Mouse (Mus musculus) gastrocnemius, adult 8-10 months (tissue): ENCODE results near the gene Selplg. TPM values are rescaled to one million over a fixed set of nuclear protein-coding genes. Genes with fewer than 3 reads are reported as not detected.
A peak's percentile ranks its signal among the peaks of the same experiment; 100 is the strongest.
"Not testable (repeated sequence)": the region's sequence is repeated elsewhere in the genome, so short reads cannot be mapped to it uniquely, and the experiment has no call there.

Experiments
- DNase-seq, 2 experiments: peaks; one replicate each; pipeline ENCODE4 v3.0.0; 2022; ENCODE audit warnings: low spot score in 2 of 2
- total RNA-seq, 4 experiments: library from RNA; stranded (reverse); gene quantifications; 2 replicates each; pipeline ENCODE4 v1.2.4; 2022

Gene Selplg
- total RNA-seq, 4 experiments from 2014 or later, result 0.41 to 1.5 (median 0.48) TPM

DNA sequence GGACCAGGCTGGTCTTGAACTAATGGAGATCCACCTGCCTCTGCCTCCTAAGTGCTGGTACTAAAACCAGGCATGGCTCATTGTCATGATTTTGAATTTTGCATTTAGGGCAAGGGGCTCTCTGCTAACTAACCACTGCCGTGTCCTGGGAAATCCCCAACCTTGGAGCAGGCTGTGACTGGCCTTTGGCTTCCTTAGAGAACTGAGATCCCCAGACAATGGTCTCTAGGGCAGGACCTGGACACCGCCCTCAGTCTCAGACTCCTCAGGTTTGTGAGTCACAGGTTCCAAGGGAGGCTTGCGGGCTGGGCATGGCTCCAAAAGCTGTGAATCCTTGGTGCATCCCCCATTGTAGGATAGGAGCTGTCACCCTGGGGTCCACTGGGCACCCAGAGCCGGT is 5.8 kb downstream of the Selplg start:
- DNase-seq, result no peak

- DNase-seq, result no peak
These were observed 6.9 kb downstream of the Selplg start for GRCm38 (mm10) chr5:113825558-113825957.

DNA sequence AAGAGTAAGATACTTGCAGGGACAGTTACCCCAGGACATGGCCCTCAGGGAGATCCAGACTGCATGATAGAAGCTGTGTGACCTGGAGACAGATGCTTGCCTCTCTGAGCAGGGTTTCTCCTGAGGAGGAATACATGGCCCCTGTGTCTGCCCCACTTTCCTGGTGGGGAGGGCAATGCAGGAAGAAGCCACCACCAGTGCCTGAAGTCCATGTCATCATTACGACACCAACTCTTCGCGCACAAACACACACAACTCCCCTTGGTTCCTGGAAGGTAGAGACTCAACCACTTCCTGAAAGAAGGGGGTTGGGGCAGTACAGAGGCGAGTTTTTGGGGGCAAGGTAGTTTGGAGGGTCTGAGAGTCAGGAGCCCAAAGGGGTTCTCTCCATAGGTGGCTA is 8.2 kb downstream of the Selplg start:
- DNase-seq, result no peak

DNA sequence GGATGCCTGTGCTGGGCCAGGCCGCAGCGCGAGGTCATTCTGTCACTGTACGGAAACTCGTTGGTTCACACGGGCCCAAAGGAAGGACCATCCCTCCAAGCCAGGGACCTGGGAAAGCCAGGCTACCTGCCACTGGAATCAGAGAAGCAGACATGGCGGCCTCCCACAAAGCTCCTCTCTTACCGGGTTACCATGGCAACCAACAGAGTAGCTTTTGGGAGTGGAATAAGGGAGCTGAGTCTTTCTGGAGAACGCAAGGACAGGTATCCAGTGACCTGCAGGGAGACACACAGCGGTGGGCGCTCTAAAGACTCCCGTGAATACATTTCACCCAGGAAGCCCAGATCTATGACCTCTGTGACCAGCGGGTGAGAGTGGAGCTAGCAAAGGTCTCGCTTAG is 13.9 kb downstream of the Selplg start:
- DNase-seq, result no peak

DNA sequence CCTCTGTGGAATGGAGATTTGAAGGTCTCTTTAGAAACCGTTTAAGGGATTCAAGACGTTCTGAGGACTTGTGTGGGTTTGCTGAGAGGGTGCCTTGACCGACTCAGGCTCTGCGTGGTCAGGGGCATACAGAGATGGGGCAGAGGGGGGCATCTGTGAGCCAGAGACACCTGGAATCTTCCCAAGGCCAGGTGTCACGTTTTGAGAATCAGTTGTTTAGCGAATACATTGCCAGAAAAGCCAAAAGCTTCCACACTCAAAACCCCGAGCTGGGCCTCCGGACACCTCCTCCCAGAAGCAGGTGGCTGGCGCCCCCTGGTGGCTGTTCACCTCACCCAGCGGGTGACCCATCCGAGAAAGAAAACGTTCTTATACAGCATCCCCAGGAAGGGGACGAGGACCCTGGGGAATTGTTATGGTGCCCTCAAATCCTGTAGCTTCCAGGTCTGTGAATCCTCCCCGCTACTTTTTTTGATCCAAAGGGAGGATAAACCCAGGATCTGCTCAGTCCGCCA is 16.7 kb downstream of the Selplg start:
- peak; percentile 28 to 39 for DNase-seq

- DNase-seq, result no peak
These were observed 17.4 kb downstream of the Selplg start for GRCm38 (mm10) chr5:113815041-113815389.

- no peak for DNase-seq
These were observed 18.1 kb downstream of the Selplg start for GRCm38 (mm10) chr5:113814111-113815040.

DNA sequence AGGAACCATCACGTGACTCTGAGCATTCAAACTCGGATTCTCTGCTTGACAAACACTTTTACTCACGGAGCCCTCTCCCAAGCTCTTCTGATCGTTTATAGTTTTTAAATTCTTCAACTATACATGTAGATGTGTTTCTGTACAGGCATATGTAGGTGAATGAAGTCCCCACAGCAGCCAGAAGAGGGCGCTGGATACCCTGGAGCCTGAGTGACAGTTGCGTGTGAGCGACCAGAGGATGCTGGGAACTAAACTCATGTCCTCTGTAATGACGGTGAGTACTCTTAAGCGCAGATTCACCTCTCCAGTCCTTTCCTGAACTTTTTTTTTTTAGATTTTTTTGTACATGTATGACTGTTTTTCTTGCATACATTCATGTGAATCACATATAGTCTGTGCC is 18.8 kb downstream of the Selplg start:
- DNase-seq, result no peak

DNA sequence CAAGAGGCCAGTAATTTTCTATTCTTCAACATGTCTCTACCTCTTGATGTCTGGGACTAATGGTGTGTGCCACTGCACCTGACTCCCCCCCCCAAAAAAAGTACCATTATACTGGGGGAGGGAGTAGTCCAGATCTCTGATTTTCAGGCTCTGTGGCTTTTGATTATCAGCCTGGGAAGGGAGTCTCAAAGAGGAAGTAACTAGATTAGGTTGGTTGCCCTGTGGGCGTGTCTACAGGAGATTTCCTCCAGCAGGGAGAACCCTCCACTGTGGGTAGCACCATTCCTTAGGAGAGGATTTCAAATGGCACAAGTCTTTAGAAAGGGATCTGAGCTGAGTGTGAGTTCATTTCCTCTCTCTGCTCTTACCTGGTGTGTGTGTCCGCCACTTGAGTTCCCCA is 19.8 kb downstream of the Selplg start:
- DNase-seq, result no peak

DNA sequence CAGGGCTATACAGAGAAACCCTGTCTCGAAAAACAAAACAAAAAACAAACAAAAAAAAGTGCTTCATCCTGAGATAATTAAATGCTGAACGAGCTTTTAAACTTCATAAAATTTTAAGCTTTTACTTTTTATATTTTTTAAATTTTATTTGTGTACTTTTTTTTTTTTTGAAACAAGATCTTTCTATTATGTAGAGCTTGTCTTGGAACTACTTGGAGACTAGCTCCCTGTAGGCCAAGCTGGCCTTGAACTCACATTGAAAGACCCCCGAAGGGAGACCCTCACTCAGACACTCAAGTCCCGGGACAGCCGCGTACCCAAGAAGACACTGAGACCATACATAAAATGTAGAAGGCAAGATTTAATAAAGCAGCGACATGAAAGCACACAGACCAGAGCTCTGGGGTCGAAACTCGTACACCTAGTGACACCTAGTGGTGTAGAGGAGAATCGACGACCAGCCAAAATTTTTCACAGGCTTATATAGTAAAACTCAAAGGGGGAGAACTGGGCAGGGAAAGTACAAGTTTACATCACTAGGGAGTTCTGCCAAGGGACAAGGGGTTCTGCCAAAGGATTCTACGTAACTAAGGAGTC is 20.5 kb downstream of the Selplg start:
- not testable (repeated sequence) for DNase-seq

DNA sequence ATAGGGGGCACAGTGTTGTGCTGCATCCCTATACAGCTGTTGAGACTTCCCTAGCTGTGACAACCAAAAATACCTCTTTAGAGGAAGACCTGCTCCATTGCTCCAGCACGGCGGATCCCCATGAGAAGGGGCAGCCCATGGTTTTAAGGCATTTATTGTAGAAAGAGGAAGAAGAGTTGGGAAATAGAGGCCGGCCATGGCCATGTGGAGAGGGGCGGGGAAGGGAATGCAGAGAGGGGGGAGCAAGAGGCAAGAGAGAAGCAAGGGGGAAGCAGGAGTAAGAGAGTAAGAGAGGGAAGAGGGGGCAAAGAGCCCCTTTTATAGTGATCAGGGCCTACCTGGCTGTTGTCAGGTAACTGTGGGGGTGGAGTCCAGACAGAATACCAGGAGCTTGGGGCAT is 22.3 kb downstream of the Selplg start:
- DNase-seq, result no peak

GRCm38 (mm10) chr5:113808177-113808576 is 24.3 kb downstream of the Selplg start:
- DNase-seq, result no peak

DNA sequence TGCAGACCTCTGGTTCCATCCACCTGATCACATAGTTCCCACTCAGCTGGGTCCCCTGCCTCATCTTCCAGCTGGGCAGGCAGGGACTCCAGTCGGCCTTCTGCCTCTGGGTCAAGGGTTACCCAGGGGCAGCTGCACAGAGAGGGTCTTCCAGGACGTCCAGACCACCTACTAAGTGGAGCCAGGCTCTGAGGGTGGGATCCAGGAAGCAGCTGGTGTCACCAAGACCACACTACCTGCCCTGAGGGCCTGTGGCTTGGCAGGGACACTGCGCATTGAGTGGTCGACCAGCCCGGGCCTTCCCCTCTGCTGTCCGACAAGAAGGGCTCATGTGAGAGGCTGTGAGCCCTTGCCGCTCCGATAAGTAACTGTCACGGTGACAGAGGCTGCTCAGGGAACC is 24.7 kb downstream of the Selplg start:
- DNase-seq, result no peak

DNA sequence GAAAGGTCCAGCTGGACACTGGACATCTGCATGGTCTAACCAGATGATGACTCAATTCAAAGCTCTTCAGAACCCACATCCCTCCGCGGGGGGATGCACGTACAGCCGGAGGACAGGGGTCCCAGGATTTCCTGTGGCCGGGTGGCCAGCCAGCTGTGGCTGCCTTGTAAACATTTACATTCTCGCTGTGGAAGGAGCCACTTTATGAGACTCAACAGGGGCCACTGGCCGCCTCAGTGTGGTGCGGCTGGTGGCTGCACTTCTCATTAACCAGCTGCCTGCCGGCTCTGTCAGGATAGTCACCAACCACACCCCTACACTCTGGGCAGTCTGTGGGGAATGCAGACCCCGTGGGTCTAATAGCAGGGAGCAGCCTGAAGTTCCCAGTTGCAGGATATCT is 26.0 kb downstream of the Selplg start:
- no peak for DNase-seq

- no peak for DNase-seq
These were observed 27.1 kb downstream of the Selplg start for GRCm38 (mm10) chr5:113805301-113805700.

- DNase-seq, result no peak
These were observed 28.0 kb downstream of the Selplg start for GRCm38 (mm10) chr5:113804395-113804966.

- peak; percentile 22 to 37 for DNase-seq
These were observed 32.2 kb downstream of the Selplg start, which contains the start of gene Tmem119 for GRCm38 (mm10) chr5:113800280-113800679. Gene Tmem119 (minus strand): TSS chr5:113800516.

DNA sequence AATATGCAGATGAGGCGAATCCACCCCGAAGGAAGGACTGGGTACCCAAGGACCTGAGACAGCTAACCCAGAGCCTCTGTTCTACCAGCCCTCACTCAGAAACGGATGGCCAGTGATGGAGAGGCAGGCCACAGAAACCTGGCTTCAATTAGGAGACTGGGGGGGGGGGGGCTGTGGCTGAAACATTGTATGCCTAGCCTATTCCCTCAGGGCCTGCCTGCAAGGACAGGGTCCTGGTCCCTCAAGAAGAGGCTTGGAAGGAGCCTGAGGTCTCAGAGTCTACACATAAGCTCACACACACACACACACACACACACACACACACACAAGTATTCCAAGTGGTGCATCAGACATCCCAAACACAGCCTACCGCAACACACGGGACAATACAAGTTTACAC is 32.8 kb downstream of the Selplg start:
- no peak for DNase-seq

- no peak for DNase-seq
These were observed 33.9 kb downstream of the Selplg start for GRCm38 (mm10) chr5:113798525-113798924.

GRCm38 (mm10) chr5:113797149-113797882 is 35.1 kb downstream of the Selplg start:
- DNase-seq, result no peak

GRCm38 (mm10) chr5:113796401-113797148 is 35.9 kb downstream of the Selplg start:
- no peak for DNase-seq
